Mouse (Mus musculus) ES-Bruce4 (cell line): ENCODE measurements around the gene Ddit4. TPM values are rescaled to one million over a fixed set of nuclear protein-coding genes. Genes with fewer than 3 reads are reported as not detected.
A peak's percentile ranks its signal among the peaks of the same experiment; 100 is the strongest.
"Not testable (repeated sequence)": the region's sequence is repeated elsewhere in the genome, so short reads cannot be mapped to it uniquely, and the experiment has no call there.

Experiments
- H3K27ac ChIP-seq: 2 replicates; pipeline ENCODE4 v1.5.1; 2012; ENCODE audit warnings: low read length, inconsistent platforms; ENCODE audit not compliant: insufficient read depth
- H3K27me3 ChIP-seq: 2 replicates; pipeline ENCODE4 v1.6.1; 2012; ENCODE audit warnings: mild to moderate bottlenecking, low read length, inconsistent platforms; ENCODE audit not compliant: control insufficient read depth, poor library complexity, insufficient read depth, severe bottlenecking
- H3K36me3 ChIP-seq: 2 replicates; pipeline ENCODE4 v1.6.1; 2012; ENCODE audit warnings: inconsistent platforms, mild to moderate bottlenecking, low read length, moderate library complexity; ENCODE audit not compliant: control insufficient read depth, poor library complexity, insufficient read depth, severe bottlenecking
- H3K4me1 ChIP-seq: one replicate; pipeline ENCODE4 v1.8.1; 2011; ENCODE audit warnings: low read length; ENCODE audit not compliant: control insufficient read depth, insufficient read depth
- H3K4me3 ChIP-seq: 2 replicates; pipeline ENCODE4 v1.5.1; 2011; ENCODE audit warnings: low read depth, mild to moderate bottlenecking, low read length
- H3K9ac ChIP-seq: 2 replicates; pipeline ENCODE4 v1.6.1; 2012; ENCODE audit warnings: low read depth, mild to moderate bottlenecking, inconsistent platforms; ENCODE audit not compliant: poor library complexity, severe bottlenecking
- H3K9me3 ChIP-seq: replicated peaks from 2 replicates; pipeline ENCODE4 v1.6.1; 2012; ENCODE audit warnings: mild to moderate bottlenecking, low read length, inconsistent platforms; ENCODE audit not compliant: control insufficient read depth, poor library complexity, insufficient read depth, severe bottlenecking
- CTCF ChIP-seq: IDR thresholded peaks from one replicate; pipeline ENCODE4 v1.8.1; 2011; ENCODE audit warnings: low read depth, low read length
- EP300 ChIP-seq: IDR thresholded peaks from 2 replicates; pipeline ENCODE4 v1.6.1; 2011; ENCODE audit warnings: low read depth, low read length; ENCODE audit not compliant: insufficient read depth
- POLR2A ChIP-seq: IDR thresholded peaks from one replicate; pipeline ENCODE4 v1.8.1; 2011; ENCODE audit warnings: low read length; ENCODE audit not compliant: insufficient read depth
- polyA plus RNA-seq: library from polyadenylated mRNA; stranded (reverse); fragments of >200 nt; gene quantifications from 2 replicates; pipeline ENCODE4 v1.2.4, GENCODE M21; 2011; ENCODE audit warnings: low read depth; ENCODE audit not compliant: missing spikeins, insufficient read depth, insufficient read length

The Ddit4 gene
- polyA plus RNA-seq: 172 and 176 TPM in 2 replicates

DNA sequence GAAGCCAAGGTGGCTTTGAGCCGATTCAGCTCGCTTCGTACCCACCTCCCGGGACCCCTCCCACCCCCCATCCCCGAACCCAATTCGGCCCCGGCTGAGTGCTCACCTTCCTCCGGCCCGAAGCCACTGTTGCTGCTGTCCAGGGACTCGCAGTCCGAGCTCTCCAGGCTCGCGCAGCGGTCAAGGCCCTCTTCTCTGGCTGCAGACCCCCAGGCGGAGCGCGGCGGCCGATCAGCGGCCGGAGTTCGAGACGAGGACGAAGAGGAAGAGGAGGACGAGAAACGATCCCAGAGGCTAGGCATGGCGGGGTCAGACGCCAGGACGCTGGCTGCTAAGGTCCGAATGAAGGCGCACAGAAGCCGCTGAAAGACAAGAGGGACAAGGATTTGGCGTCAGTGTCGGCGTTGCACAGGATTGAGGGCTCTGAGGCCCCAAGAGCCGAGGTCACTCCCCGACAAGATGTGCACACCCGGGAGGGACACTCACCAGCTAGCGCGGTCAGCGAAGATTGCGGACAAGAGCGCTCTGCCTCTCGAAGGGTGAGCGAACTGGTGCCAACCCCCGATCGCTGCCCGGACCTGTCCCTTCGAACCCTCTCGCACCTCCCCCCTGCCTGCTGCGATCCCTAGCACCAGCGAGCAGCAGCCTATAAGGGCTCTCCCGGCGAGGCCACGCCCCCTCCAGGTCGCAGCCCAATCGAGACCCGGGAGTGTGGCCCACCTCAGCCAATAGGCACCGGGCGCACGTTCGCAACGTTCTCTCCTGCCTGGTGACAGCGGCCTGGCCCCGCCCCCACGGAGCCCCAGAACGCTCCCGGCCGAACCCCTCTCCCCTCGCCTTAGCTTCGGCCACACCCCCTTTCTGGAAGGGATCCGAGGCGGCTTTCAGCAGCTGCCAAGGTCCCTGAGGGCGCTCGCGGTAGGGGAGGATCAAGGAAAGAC is at the start of gene Ddit4:
Gene Ddit4, minus strand, starts transcription at position 624 of the 941 bp plus-strand sequence.
- peaks cover 7% of the 10 kb centered on the region for H3K4me1 ChIP-seq
- H3K9me3 ChIP-seq: no peaks in the 10 kb centered on the region
- TF ChIP-seq CTCF: no peak
- TF ChIP-seq POLR2A: peak; percentile 100
- TF ChIP-seq EP300: peak; percentile 86

DNA sequence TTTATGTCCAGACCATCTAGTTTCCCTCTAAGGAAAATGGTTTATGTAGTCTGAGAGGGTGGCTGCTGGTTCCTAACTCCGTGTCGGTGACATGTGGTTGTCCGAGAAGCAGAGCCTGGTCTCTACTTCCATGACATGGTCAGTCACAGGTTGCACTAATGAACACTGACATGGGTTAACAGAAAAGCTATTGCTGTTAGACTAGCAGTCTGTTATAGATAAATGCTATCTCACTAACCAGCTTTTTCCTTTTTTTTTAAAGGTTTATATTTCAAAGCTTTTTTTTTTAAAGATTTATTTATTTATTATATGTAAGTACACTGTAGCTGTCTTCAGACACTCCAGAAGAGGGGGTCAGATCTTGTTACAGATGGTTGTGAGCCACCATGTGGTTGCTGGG is 47.4 kb upstream of the Ddit4 start:
- Histone ChIP-seq H3K36me3 (peaks cover 7% of the 10 kb centered on the region; the same call in 1 of the 2 replicates), H3K9me3 (no peaks in the 10 kb centered on the region), H3K4me1 (no peaks in the 10 kb centered on the region), H3K9ac (no peak overlapping the region), H3K4me3 (no peak overlapping the region), H3K27me3 (no peaks in the 10 kb centered on the region), H3K27ac (no peak overlapping the region)
- TF ChIP-seq POLR2A: no peak
- TF ChIP-seq EP300: no peak
- no peak for TF ChIP-seq CTCF

More for the DNA sequence above, at the start of gene Ddit4:
- Histone ChIP-seq H3K9ac (peak within 1 kb of the TSS; percentile 91), H3K27me3 (no peaks in the 10 kb centered on the region), H3K4me3 (peak within 1 kb of the TSS; percentile 76), H3K36me3 (peaks cover 13% of the 10 kb centered on the region), H3K27ac (peak within 1 kb of the TSS; percentile 3; the same call in 1 of the 2 replicates)

GRCm38 (mm10) chr10:59997591-59997990 is 46.0 kb upstream of the Ddit4 start:
- H3K27me3 ChIP-seq: no peaks in the 10 kb centered on the region
- no peaks in the 10 kb centered on the region for H3K4me1 ChIP-seq
- no peaks in the 10 kb centered on the region for H3K9me3 ChIP-seq
- no peak overlapping the region for H3K9ac ChIP-seq
- H3K36me3 ChIP-seq: peaks cover 7% of the 10 kb centered on the region; the same call in 1 of the 2 replicates
- H3K4me3 ChIP-seq: no peak overlapping the region
- no peak overlapping the region for H3K27ac ChIP-seq
- TF ChIP-seq CTCF: no peak
- TF ChIP-seq POLR2A: no peak
- TF ChIP-seq EP300: no peak

GRCm38 (mm10) chr10:59995889-59996288 is 44.3 kb upstream of the Ddit4 start:
- H3K4me1 ChIP-seq: no peaks in the 10 kb centered on the region
- H3K27me3 ChIP-seq: no peaks in the 10 kb centered on the region
- no peak overlapping the region for H3K27ac ChIP-seq
- H3K9ac ChIP-seq: no peak overlapping the region
- TF ChIP-seq CTCF (no peak), EP300 (no peak), POLR2A (no peak)
- peaks cover 4% of the 10 kb centered on the region; the same call in 1 of the 2 replicates for H3K36me3 ChIP-seq
- H3K9me3 ChIP-seq: no peaks in the 10 kb centered on the region
- H3K4me3 ChIP-seq: no peak overlapping the region

GRCm38 (mm10) chr10:59993813-59994212 is 42.2 kb upstream of the Ddit4 start:
- not testable (repeated sequence) for H3K9ac ChIP-seq, H3K4me1 ChIP-seq, H3K27ac ChIP-seq, H3K27me3 ChIP-seq, H3K4me3 ChIP-seq, H3K9me3 ChIP-seq
- peaks cover 10% of the 10 kb centered on the region for H3K36me3 ChIP-seq

DNA sequence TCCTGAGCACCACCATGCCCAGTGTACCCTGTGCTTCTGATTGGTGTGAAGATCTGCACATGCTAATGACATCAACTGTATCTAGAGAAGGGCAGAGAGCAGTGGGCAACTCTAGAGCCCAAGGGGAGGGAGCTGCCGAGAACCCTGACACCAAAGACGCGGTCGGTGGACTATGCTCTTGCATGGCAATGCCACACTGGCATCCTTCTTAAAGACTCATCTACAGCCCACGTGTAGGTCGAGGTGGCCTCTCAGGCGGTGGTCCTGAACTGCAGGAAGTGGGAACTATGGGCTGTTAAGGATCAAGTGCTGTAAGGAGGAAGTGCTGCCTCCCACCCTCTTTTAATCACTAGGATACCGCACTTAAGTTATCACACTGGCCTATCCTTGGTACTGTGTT is 40.4 kb upstream of the Ddit4 start:
- peaks cover 20% of the 10 kb centered on the region for H3K36me3 ChIP-seq
- TF ChIP-seq POLR2A (no peak), EP300 (no peak), CTCF (no peak)
- H3K9me3 ChIP-seq: no peaks in the 10 kb centered on the region
- H3K4me1 ChIP-seq: no peaks in the 10 kb centered on the region
- no peak overlapping the region for H3K9ac ChIP-seq
- H3K4me3 ChIP-seq: no peak overlapping the region
- no peak overlapping the region for H3K27ac ChIP-seq
- no peaks in the 10 kb centered on the region for H3K27me3 ChIP-seq
